Mouse (Mus musculus): ENCODE results near the gene Tenm4.
"Not testable (repeated sequence)": the region's sequence is repeated elsewhere in the genome, so short reads cannot be mapped to it uniquely, and the experiment has no call there.

Tenm4 gene

GRCm38 (mm10) chr7:96922927-96923326 is 751.9 kb downstream of the Tenm4 start:
- no peak for DNase-seq

GRCm38 (mm10) chr7:96943715-96944377 is 772.8 kb downstream of the Tenm4 start:
- DNase-seq, result no peak

- not testable (repeated sequence) for DNase-seq
Measured at GRCm38 (mm10) chr7:96946501-96946900, 775.5 kb downstream of the Tenm4 start.

GRCm38 (mm10) chr7:96951281-96952051 is 780.4 kb downstream of the Tenm4 start, which contains the start of gene Nars2:
Gene Nars2 (plus strand): TSS chr7:96951505.
- DNase-seq, result peak; percentile 92 to 93

- peak in 1 of 2 experiments; percentile 7 for DNase-seq
Measured at GRCm38 (mm10) chr7:96952094-96952493, 781.0 kb downstream of the Tenm4 start.

GRCm38 (mm10) chr7:96959168-96959567 is 788.1 kb downstream of the Tenm4 start:
- DNase-seq, result no peak
